8 mouse cellular contexts compared by ENCODE assay signal in genomic region chr12:5213339-5214104, GRCm38 (mm10).
A peak's percentile ranks its signal among the peaks of the same experiment; 100 is the strongest.
DNase-seq lines count a peak whose midpoint lies in the region; ATAC-seq lines count a peak whose summit lies in the region.

No protein-coding gene starts in this region.

- WGBS in neural tube, embryonic 13.5 days: 19% methylated on average over 13 of the region's 13 CpGs
- WGBS in embryonic facial prominence, embryonic 13.5 days: 26% methylated on average over 13 of the region's 13 CpGs
- 36% methylated on average over 13 of the region's 13 CpGs for WGBS in limb, embryonic 10.5 days

- ATAC-seq in neural tube, embryonic 13.5 days (ENCODE audit: low read depth): peak; percentile 32; the same call in 1 of the 2 replicates
- peak; percentile 48 for ATAC-seq in embryonic facial prominence, embryonic 13.5 days (ENCODE audit: insufficient number of reproducible peaks, insufficient read depth, low FRiP score, low TSS enrichment, low read depth)
- ATAC-seq in inflammation-experienced regulatory T-cells, adult 6 months: no peak

- no peak overlapping the region for H3K27ac ChIP-seq in neural tube, embryonic 13.5 days (replicated peaks)
- H3K27ac ChIP-seq in embryonic facial prominence, embryonic 13.5 days: peak overlapping the region; percentile 71
- peak overlapping the region; percentile 77 for H3K27ac ChIP-seq in limb, embryonic 10.5 days

- H3K9me3 ChIP-seq in neural tube, embryonic 13.5 days: no peaks in the 10 kb centered on the region
- no peaks in the 10 kb centered on the region for H3K9me3 ChIP-seq in embryonic facial prominence, embryonic 13.5 days
- no peaks in the 10 kb centered on the region for H3K9me3 ChIP-seq in limb, embryonic 10.5 days (replicated peaks)

- H3K36me3 ChIP-seq in neural tube, embryonic 13.5 days: no peaks in the 10 kb centered on the region
- 0 out of 2 replicates have a peak, but pooled peaks cover 6% of the 10 kb centered on the region for H3K36me3 ChIP-seq in embryonic facial prominence, embryonic 13.5 days
- no peaks in the 10 kb centered on the region for H3K36me3 ChIP-seq in limb, embryonic 10.5 days

- H3K4me2 ChIP-seq in neural tube, embryonic 13.5 days: no peak overlapping the region
- no peak overlapping the region for H3K4me2 ChIP-seq in embryonic facial prominence, embryonic 13.5 days

- no peak overlapping the region for H3K9ac ChIP-seq in neural tube, embryonic 13.5 days
- 0 out of 2 replicates have a peak overlapping the region, but pooled peaks have one; percentile 22 for H3K9ac ChIP-seq in embryonic facial prominence, embryonic 13.5 days

- no peak overlapping the region for H3K4me3 ChIP-seq in neural tube, embryonic 13.5 days
- no peak overlapping the region for H3K4me3 ChIP-seq in embryonic facial prominence, embryonic 13.5 days
- H3K4me3 ChIP-seq in limb, embryonic 10.5 days: no peak overlapping the region

- peaks cover 80% of the 10 kb centered on the region for H3K4me1 ChIP-seq in neural tube, embryonic 13.5 days (replicated peaks)
- H3K4me1 ChIP-seq in embryonic facial prominence, embryonic 13.5 days: peaks cover 40% of the 10 kb centered on the region
- H3K4me1 ChIP-seq in limb, embryonic 10.5 days: peaks cover 67% of the 10 kb centered on the region

- no peaks in the 10 kb centered on the region; the same call in 1 of the 2 replicates for H3K27me3 ChIP-seq in neural tube, embryonic 13.5 days
- no peaks in the 10 kb centered on the region for H3K27me3 ChIP-seq in embryonic facial prominence, embryonic 13.5 days
- H3K27me3 ChIP-seq in limb, embryonic 10.5 days (ENCODE audit: low read depth, poor library complexity, severe bottlenecking): no peaks in the 10 kb centered on the region

- no peak for DNase-seq in neural tube, embryonic 10.5 days (ENCODE audit: extremely low spot score, low spot score)
- peak; percentile 68 for DNase-seq in heart, adult 8-10 months (ENCODE audit: low spot score)
- DNase-seq in kidney, adult 8-10 months: peak; percentile 98
- no peak for DNase-seq in limb, embryonic 10.5 days (ENCODE audit: low spot score)
- DNase-seq in ovary, adult 18-20 months (ENCODE audit: low spot score): peak; percentile 85

Comparison
In these comparisons a context has a peak if more than half of its experiments do, and no peak if none do; other contexts are left out.
1. DNase-seq: peak in heart, adult 8-10 months (single experiment), kidney, adult 8-10 months (2 of 2) and ovary, adult 18-20 months (single experiment); none in neural tube, embryonic 10.5 days (single experiment) and limb, embryonic 10.5 days (single experiment).